Mouse (Mus musculus): ENCODE results near the gene Gm28041.
"Not testable (repeated sequence)": the region's sequence is repeated elsewhere in the genome, so short reads cannot be mapped to it uniquely, and the experiment has no call there.

The Gm28041 gene

DNA sequence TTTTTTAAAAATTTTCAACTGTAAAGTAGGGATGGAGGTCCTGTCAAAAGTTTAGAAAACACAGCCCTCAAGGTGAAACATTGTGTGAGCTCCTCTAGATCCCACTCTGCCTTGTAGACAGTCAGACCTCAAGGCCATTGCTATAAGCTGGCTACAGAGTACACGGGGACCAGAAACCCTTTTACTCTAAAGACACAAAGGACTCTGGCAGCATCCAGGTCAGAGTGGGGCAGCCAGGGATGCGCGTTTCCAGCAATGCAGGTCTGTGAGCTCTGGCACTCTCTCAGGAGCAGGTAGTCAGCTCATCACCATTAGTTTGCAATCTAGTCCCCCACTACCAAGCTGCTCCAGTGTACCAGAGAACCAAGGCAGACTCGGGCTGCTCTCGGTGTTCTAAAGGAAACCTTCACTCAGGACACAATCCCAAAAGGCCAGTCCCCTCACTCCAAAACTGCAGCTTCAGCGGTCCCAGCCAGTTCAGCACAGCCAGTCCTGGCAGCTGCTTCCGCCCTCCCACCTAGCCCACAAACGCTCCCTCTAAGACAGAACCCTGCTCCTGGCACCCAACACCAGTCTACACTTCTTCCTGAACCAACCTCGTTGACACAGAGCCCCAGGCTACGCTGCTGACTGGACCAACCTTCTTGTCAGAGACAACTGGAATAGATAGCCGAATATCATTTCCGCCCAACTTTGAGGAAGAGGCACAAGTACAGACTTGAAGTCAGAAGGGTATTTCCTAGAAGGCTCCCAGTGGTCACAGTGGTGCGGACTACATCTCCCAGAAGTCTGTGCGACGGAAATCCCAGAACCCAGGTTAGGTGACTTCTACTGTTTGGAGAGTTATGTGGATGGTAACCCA lies at the start of gene Gm28041, which contains the start of gene Zfp456:
Gene Gm28041 (minus strand): TSS at position 684 of the 862 bp plus-strand sequence.
Gene Zfp456 (minus strand): TSS at position 761 of the 862 bp plus-strand sequence.
- peak; percentile 74 to 76 for DNase-seq (ENCODE audit: low read depth in 2 of 2, low spot score in 2 of 2)

DNA sequence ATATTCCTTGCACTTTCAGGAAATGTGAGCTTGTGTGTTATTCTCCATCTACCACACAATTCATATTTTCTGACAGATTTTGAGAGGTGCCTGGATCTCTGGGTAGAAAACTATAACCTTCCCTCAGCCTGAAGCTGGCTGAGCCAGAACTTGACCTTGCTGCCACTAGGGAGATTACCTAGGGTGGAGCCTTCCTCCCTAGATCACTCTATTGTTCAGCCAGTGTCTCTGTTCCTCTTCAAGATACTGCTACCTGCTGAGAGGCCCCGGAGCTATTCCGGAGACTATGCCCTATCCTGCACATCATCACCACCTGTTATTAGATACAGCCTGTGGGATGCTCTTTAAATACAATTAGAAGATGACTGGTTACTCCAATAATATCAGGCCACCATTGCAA lies 47.0 kb upstream of the Gm28041 start:
- not testable (repeated sequence) for DNase-seq (ENCODE audit: low read depth in 2 of 2, low spot score in 2 of 2)

DNA sequence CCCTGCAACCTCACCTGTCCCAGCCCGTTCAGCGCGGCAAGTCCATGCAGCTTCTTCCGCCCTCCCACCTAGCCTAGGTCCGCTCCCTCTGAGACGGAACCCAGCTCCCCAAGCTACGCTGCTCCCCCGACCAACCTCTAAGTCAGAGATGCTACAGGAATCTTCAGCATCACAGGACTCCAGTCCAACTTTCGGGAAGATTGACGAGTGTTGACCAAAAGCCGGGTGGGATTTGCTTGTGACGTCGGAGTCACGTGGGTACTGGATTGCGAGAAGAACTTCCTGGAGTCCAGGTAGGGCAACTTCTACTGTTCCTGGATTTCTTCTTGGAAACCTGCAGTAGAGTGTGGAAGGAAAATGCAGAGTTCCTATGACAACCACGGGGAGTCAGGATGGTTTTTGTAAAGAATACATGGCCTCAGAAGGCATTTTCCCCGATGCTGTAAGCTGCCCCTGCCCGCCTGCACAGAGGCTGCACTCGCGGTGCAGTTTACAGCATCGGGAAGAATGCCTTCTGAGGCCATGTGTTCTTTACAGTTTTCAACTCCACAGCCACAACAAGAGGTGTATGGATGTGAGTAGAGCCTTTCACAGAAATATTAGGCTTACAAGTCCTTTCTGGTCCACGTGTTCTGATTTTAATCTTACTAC lies 45.8 kb upstream of the Gm28041 start, which contains the start of gene Zfp459:
Gene Zfp459 (minus strand): TSS at position 212 of the 651 bp plus-strand sequence.
- peak; percentile 25 to 28 for DNase-seq (ENCODE audit: low read depth in 2 of 2, low spot score in 2 of 2)

DNA sequence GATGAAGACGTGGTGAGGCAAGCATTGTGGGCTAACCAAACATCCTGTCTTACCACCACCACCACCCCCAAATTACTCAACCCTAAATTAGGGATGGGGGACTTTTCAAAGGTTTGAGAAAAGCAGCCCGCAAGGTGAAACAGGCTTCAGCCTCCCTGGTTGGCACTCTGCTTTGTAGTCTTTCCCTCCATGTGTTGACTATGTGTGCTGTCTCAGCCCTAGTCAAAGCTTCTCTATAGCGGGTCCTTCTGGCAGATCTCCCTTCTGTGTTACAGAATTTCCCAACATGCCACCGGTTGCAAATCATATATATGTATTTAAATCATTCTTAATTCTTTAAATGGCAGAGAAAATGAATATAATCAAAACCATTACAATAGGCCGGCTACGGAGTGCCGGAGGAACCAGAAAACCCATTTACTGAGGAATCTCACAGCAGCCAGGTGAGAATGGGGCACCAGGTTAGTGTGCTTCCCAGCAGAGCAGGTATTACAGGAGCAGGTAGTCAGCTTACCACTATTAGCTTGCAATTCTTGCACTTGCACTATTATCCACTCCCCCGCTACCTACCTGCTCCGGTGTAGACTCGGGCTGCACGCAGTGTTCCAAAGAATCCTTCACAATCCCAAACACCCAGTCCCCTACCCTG lies 45.1 kb upstream of the Gm28041 start:
- DNase-seq (ENCODE audit: low read depth in 2 of 2, low spot score in 2 of 2) = no peak

DNA sequence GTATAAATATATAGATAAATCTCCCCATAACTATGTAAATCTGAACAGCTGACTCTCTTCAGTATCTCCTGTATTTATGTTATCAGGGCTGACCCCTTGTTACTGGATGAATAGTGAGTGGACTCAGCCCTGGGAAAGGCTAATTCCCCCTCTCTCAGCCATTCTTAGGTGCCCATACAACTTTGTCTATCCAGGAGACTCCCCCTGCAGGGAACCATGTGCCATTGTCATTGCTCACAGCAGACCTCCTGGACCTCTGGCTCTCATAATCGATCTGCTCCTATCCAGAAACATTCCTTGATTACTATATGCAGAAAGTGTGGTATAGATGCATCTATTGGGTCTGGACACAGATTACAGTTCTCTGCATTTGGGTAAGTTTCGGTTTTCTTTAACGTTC lies 41.3 kb upstream of the Gm28041 start:
- no peak for DNase-seq (ENCODE audit: low read depth in 2 of 2, low spot score in 2 of 2)

DNA sequence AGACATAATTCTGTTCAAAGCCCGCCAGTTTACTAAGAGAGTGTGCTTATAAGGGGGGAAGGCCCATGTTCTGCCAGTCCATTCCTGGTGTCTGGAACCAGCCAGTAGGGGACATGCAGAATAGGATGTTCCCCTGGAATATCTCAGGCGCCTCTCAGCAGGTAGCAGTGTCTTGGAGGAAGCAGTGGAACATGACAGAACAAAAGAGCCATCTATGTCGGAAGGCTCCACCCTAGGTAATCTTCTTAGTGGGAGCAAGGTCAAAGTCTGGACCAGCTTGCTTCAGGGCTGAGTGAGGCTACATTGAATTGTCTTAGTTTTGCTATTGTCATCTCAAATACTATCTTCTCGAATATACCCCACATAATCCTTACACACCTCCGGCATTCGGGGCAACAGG lies 40.2 kb upstream of the Gm28041 start:
- no peak for DNase-seq (ENCODE audit: low read depth in 2 of 2, low spot score in 2 of 2)

DNA sequence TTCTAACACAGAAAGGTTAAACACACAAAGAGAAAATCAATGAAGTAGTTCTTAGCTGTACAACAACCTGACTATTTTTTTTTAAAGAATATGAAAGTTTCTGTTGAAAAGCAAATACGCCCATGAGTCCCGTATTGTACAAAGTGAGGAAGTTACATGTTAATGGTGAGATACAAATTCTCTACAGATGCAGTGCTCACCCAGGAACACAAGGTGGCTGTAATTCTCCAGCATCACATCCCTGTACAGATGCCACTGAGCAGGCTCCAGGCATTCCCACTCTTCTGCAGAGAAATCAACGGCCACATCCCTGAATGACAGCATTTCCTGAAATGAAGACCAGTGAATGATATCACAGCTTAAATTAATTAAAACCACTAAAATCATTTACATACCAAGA lies 38.1 kb upstream of the Gm28041 start:
- DNase-seq (ENCODE audit: low read depth in 2 of 2, low spot score in 2 of 2) = not testable (repeated sequence)

DNA sequence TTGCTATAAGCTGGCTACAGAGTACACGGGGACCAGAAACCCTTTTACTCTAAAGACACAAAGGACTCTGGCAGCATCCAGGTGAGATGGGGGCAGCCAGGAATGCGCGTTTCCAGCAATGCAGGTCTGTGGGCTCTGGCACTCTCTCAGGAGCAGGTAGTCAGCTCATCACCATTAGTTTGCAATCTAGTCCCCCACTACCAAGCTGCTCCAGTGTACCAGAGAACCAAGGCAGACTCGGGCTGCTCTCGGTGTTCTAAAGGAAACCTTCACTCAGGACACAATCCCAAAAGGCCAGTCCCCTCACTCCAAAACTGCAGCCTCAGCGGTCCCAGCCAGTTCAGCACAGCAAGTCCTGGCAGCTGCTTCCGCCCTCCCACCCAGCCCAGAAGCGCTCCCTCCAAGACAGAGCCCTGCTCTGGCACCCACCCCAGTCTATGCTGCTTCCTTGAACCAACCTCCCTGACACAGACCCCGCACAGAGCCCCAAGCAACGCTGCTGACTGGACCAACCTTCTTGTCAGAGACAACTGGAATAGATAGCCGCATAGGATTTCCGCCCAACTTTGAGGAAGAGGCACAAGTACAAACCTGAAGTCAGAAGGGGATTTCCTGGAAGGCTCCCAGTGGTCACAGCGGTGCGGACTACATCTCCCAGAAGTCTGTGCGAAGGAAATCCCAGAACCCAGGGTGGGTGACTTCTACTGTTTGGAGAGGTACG lies 23.8 kb upstream of the Gm28041 start, which contains the start of gene Zfp429:
Gene Zfp429 (minus strand): TSS at position 637 of the 721 bp plus-strand sequence.
- peak; percentile 63 to 65 for DNase-seq (ENCODE audit: low read depth in 2 of 2, low spot score in 2 of 2)

DNA sequence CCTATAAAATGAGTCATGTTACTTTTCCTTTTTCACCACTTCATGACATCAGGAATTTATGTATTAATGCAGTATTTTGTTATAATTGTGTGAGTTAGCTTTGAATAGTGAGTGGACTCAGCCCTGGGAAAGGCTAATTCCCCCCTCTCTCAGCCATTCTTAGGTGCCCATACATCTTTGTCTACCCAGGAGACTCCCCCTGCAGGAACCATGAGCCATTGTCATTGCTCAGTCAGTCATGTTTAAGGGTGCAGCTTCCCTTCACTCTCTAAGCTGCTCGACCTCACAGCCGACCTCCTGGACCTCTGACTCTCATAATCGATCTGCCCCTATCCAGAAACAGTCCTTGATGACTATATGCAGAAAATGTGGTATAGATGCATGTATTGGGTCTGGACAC lies 722 bp upstream of the Gm28041 start:
- DNase-seq (ENCODE audit: low read depth in 2 of 2, low spot score in 2 of 2) = not testable (repeated sequence)

DNA sequence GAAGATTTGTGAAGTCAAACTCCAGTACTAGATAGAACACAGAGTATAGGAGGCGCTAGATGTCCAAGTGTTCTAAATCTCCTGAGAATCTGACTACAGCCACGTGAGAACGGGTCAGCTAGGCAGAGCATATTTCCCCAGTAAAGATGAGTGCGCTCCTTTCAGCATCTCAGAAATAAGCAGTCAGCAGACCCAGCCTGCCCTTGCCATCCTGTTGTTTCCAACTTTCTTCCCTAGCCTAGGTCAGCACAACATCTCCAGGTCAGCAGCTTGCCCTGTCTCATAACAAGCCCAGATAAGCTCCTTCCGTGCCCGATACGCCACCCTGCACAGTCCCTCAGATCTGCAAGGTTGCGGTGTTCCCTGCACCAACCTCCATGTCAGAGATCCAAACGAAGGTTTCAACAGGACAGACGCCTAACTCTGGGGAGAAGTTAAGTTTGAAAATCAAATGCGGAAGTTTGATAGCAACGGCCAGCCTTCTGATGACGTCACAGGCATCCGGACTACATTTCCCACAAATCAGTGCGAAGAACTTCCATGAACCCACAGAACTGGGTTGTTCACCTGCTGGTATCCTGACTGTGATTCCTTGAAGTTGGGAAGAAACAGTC lies 15.3 kb downstream of the Gm28041 start, which contains the start of the genes Gm28044 and Zfp953:
Gene Gm28044 (minus strand): TSS at position 406 of the 614 bp plus-strand sequence.
Gene Zfp953 (minus strand): TSS at position 475 of the 614 bp plus-strand sequence.
- DNase-seq (ENCODE audit: low read depth in 2 of 2, low spot score in 2 of 2) = peak; percentile 84 to 88

DNA sequence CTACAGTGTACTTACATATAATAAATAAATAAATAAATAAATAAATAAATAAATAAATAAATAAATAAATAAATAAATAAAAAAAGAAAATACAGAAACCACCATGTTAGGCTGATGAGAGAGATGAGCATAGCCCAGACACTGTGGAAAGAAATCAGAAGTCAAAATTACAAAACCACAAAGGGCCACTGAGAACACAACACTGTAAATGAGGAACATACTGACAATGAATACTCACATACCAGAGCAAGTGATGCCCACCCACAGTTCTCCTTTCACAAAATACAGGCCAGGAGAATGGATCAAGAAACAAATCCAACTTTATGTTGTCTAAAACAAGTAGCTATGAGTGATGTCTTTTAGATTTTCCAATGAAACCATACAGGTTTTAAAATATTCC lies 23.7 kb downstream of the Gm28041 start:
- DNase-seq (ENCODE audit: low read depth in 2 of 2, low spot score in 2 of 2) = no peak

DNA sequence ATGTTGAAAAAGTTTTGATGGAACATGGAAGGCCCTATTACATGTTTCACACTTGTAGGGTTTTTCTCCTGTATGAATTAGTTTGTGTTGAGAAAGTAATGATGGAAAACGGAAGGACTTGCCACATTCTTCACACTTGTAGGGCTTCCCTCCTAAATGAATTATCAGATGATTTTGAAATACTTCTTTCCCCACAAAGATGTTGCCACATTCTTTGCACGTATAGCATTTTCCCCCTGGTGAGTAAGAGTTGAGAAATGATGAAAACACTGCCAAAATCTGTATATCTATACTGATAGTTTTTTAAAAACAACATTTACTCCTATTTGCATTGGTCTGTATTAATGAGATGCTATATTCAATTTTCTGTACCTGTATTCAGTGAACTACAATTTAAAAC lies 32.1 kb downstream of the Gm28041 start:
- DNase-seq (ENCODE audit: low read depth in 2 of 2, low spot score in 2 of 2) = no peak

DNA sequence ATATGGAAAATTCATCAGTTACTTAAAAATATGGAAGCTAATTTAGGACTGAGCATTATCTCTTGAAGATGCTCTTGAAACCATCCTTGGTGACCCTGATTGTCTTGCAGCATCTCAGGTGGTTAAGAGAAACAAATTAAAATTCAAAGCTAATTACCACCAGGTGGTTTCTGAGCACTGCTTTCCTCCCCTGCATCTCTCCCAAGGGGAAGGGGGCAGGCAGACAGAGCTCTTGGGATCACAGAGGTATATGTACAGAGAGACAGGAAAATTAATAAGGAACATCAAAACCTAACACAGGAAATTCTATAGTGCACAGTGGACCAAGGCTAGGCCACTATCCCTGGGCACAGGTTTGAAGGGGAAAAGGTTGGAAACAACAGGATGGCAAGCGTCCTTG lies 42.7 kb downstream of the Gm28041 start:
- peak in 1 of 2 experiments; percentile 2 for DNase-seq (ENCODE audit: low read depth in 2 of 2, low spot score in 2 of 2)

DNA sequence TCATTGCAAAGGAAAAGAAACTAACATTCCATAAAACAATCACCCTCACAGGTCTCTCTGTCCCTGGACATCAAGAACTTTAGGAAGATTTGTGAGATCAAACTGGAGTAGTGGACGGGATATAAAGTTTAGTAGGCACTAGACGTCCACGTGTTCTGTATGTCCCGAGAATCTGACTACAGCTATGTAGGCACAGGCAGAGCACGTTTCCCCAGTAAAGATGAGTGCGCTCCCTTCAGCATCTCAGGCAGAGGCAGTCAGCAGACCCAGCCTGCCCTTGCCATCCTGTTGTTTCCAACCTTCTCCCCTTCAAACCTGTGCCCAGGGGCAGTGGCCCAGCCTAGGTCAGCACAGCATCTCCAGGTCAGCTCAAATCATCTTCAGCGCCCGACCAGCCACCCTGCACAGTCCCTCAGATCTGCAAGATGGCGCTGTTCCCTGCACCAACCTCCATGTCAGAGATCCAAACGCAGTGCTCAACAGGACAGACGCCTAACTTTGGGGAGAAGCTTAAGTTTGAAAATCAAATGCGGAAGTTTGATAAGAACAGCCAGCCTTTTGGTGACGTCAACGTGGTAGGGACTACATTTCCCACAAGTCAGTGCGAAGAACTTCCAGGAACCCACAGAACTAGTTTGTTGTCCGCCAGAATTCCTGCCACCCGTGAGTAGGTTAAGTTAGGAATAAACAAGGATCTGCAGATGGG lies 43.4 kb downstream of the Gm28041 start, which contains the start of gene Zfp595:
Gene Zfp595 (minus strand): TSS at position 552 of the 706 bp plus-strand sequence.
- DNase-seq (ENCODE audit: low read depth in 2 of 2, low spot score in 2 of 2) = peak; percentile 75 to 80

DNA sequence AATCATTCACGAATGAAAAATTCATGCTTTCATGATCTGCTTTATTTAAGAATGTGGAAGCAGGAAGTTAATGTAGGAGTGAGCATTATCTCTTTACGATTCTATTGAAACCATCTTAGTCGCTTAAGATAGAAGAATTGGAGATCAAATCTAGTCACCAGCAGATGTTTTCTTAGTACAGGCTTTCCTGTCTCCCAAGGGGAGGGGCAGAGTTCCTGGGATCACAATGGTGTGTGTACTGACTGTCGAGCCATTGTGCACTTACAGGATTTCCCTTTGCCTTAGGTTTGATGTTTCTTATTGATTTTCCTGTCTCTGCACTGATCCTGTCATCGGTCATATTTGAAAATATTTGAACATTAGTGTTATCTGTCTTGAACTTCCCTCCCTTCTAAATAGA lies 68.8 kb downstream of the Gm28041 start:
- no peak for DNase-seq (ENCODE audit: low read depth in 2 of 2, low spot score in 2 of 2)

DNA sequence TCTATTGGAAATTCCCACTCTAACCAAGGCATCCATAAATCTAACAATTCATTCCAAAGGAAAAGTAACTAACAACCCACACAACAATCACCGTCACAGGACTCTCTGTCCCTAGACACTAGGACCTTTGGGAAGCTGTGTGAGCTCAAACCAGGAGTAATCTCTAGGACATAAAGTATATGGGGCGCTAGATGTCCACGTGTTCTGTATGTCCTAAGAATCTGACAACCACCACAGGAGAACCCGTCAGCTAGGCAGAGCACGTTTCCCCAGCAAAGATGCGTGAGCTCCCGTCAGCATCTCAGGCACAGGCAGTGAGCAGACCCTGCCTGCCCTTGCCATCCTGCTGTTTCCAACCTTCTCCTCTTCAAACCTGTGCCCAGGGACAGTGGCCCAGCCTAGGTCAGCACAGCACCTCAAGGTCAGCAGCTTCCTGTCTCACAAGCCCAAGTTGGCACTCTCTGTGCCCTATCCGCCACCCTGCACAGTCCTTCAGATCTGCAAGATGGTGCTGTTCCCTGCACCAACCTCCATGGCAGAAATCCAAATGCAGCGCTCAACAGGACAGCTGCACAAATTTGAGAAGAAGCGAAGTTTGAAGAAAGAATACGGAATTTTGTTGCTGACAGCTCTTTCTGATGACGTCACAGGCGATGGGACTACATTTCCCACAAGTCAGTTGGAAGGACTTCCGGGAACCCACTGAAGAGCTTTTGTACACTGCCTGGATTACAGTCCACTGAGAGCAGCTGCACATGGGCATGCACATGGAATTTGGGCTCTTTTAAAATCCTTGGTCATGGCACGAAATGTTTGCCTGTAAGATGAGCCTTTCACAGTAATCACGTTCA lies 69.5 kb downstream of the Gm28041 start, which contains the start of gene Zfp457:
Gene Zfp457 (minus strand): TSS at position 664 of the 851 bp plus-strand sequence.
- DNase-seq (ENCODE audit: low read depth in 2 of 2, low spot score in 2 of 2) = peak; percentile 74 to 88

All from CD8-positive naive resting alpha-beta T cell, adult 2 months (primary cell).